Mouse (Mus musculus) heart, embryonic 14.5 days (tissue): Measurements from ENCODE around the gene Tbc1d9b. TPM values are rescaled to one million over a fixed set of nuclear protein-coding genes. Genes with fewer than 3 reads are reported as not detected.
"Not testable (repeated sequence)": the region's sequence is repeated elsewhere in the genome, so short reads cannot be mapped to it uniquely, and the experiment has no call there.

ENCODE experiments used
- ATAC-seq: fragments of 200-750 bp; cut with Nextera tagmentation; 2 replicates; pipeline ENCODE4 v1.8.0; 2017; ENCODE audit warnings: low read depth, moderate TSS enrichment; ENCODE audit not compliant: insufficient number of reproducible peaks, insufficient read depth, low FRiP score
- H3K27ac ChIP-seq, 2 experiments: fragments of 200-500 bp in 1 of 2; fragments of 300-500 bp in 1 of 2; sonication (generic) in 1 of 2; replicated peaks in 1 of 2; 2 replicates each; pipeline ENCODE4 v1.5.1; 2012 to 2014; ENCODE audit warnings: low read depth in 2 of 2, low read length in 2 of 2, control low read depth in 1 of 2, mild to moderate bottlenecking in 1 of 2, mixed read lengths in 1 of 2; ENCODE audit not compliant: control insufficient read depth in 1 of 2, insufficient read depth in 1 of 2
- H3K27me3 ChIP-seq: fragments of 300-500 bp; sonication (generic); 2 replicates; pipeline ENCODE4 v1.6.1; 2014; ENCODE audit warnings: mild to moderate bottlenecking, low read length, control low read depth; ENCODE audit not compliant: control insufficient read depth, insufficient read depth
- H3K36me3 ChIP-seq: fragments of 300-500 bp; sonication (generic); 2 replicates; pipeline ENCODE4 v1.6.1; 2014; ENCODE audit warnings: mild to moderate bottlenecking, control low read depth, low read length, mixed read lengths; ENCODE audit not compliant: control insufficient read depth, insufficient read depth
- H3K4me1 ChIP-seq, 2 experiments: fragments of 200-500 bp in 1 of 2; fragments of 300-500 bp in 1 of 2; sonication (generic) in 1 of 2; 2 replicates each; pipeline ENCODE4 v1.6.1; 2012 to 2014; ENCODE audit warnings: low read length in 2 of 2, control low read depth in 1 of 2, mixed read lengths in 1 of 2; ENCODE audit not compliant: control insufficient read depth in 2 of 2, insufficient read depth in 2 of 2
- H3K4me2 ChIP-seq: fragments of 300-500 bp; sonication (generic); 2 replicates; pipeline ENCODE4 v1.6.1; 2014; ENCODE audit warnings: mild to moderate bottlenecking, low read length
- H3K4me3 ChIP-seq, 2 experiments: fragments of 200-500 bp in 1 of 2; fragments of 300-500 bp in 1 of 2; sonication (generic) in 1 of 2; 2 replicates each; pipeline ENCODE4 v1.5.1; 2012 to 2014; ENCODE audit warnings: low read length in 2 of 2, mild to moderate bottlenecking in 2 of 2, control low read depth in 1 of 2, low read depth in 1 of 2, moderate library complexity in 1 of 2; ENCODE audit not compliant: control insufficient read depth in 1 of 2, insufficient read depth in 1 of 2
- H3K9ac ChIP-seq: fragments of 300-500 bp; sonication (generic); 2 replicates; pipeline ENCODE4 v1.6.1; 2014; ENCODE audit warnings: mild to moderate bottlenecking, low read length
- H3K9me3 ChIP-seq: fragments of 300-500 bp; sonication (generic); 2 replicates; pipeline ENCODE4 v1.6.1; 2016; ENCODE audit warnings: low read length, control low read depth; ENCODE audit not compliant: control insufficient read depth
- WGBS: fragments of 180-500 bp; shearing (Covaris S2); extraction: QIAGEN DNeasy Blood & Tissue Kit; methylation state at CpG from one replicate; pipeline ENCODE4 v1.1.7; 2014; 5-methylcytosine and 5-hydroxymethylcytosine counted together
- polyA plus RNA-seq: library from polyadenylated mRNA; unstranded; fragments of >200 nt; fragmentation: Nextera tagmentation; extraction: Ambion mirVana; gene quantifications from 2 replicates; pipeline ENCODE4 v1.2.1, GENCODE M21; 2014

Gene Tbc1d9b
- polyA plus RNA-seq, 1 experiment from 2014 or later: 28.7 TPM

DNA sequence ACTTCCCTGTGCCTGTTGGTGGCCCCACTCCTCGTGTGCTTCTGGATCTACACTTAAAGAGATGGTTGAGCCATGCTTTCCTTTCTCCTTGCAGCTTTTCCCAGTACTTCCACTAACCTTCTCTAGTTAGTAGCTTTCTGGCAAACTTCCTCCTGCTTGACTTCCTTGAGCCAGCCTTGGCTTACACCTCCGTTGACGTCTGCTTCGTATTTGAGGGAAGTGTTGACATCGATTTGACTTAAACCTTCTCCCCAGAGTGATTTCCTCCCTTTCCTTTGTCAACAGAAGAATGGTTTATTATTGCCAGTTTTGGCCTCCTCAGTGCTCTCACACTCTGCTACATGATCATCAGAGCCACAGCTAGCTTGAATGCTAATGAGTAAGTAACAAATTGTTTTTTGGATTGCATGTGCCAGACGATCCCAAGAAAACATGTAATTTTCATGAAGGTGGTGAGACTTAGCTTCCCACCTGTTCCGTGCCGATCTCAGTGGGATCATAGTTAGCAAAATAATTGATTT is 32.2 kb upstream of the Tbc1d9b start:
- 65% methylated on average over 8 of the region's 8 CpGs for WGBS
- peak overlapping the region; percentile 2 to 63; a peak in 2 of 4 replicates for H3K27ac ChIP-seq
- no peak for ATAC-seq
- peaks cover 4 to 22% of the 10 kb centered on the region in 2 experiments for H3K4me1 ChIP-seq
- no peak overlapping the region for H3K9ac ChIP-seq
- no peak overlapping the region for H3K4me2 ChIP-seq
- peaks cover 18% of the 10 kb centered on the region for H3K36me3 ChIP-seq
- H3K27me3 ChIP-seq: no peaks in the 10 kb centered on the region
- no peak overlapping the region for H3K4me3 ChIP-seq
- H3K9me3 ChIP-seq: no peaks in the 10 kb centered on the region

DNA sequence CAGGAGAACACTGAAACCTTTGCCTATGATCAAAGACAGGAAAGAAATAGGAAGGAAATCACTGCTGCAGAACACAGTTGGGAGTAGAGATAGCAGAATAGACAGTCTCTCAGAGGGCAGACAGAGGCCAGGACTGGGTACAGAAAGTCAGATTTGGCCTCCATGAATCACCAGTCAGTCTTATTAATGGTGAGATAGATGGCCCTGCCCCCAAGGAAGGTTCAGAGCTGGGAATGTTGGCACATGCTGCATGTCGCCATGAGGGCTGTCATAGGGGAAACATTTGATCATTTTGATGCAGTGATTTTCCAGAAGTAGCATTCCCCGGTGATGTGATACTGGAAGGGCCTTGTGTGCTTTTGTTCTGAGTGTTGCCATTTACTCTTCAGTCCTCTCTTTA is 31.5 kb upstream of the Tbc1d9b start:
- Histone ChIP-seq H3K9ac (no peak overlapping the region), H3K27me3 (no peaks in the 10 kb centered on the region), H3K4me2 (no peak overlapping the region), H3K4me3 (no peak overlapping the region), H3K9me3 (no peaks in the 10 kb centered on the region), H3K4me1 (peaks cover 7 to 26% of the 10 kb centered on the region in 2 experiments), H3K27ac (peak overlapping the region in 1 of 2 experiments; percentile 63; a peak in 1 of 4 replicates), H3K36me3 (peaks cover 13% of the 10 kb centered on the region)
- ATAC-seq: no peak
- 48% methylated on average over 2 of the region's 2 CpGs for WGBS

DNA sequence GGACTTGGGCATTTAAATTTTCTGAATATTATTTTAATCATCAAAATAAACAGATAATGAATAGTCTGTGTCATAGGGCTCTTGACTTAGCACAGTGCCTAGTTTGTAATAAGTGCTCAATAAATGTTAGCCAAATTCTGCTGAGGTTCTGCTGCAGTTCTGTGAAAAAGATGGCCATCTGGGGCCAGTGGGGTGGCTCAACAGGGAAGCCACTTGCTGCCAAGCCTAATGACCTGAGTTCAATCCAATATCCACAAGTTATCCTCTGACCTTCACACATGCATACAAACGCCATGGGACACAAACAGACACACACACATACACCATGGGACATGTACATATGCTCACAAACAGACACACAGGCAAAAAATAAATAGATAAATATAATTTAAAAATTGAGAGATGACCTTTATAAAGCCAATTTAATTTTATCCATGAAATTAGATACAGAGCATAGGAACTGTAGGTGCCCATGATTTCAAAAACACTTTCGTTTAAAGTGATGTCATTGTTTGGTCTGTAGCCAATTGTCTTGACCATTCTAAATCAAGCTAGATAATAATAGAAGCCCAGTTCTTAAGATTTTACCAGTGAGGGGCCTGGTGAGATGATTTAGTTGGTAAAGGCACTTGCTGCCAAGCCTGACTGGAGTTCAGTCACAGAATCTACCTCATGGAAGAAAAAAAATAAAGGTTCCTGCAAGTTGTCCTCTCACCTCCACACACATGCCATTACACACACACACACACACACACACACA is 30.5 kb upstream of the Tbc1d9b start:
- Histone ChIP-seq H3K27me3 (no peaks in the 10 kb centered on the region), H3K36me3 (peaks cover 11% of the 10 kb centered on the region), H3K4me3 (no peak overlapping the region), H3K9me3 (no peaks in the 10 kb centered on the region), H3K9ac (no peak overlapping the region), H3K27ac (0 out of 4 replicates have a peak overlapping the region, but pooled peaks of 1 of the 2 experiments have one; percentile 6), H3K4me1 (peaks cover 7 to 26% of the 10 kb centered on the region in 2 experiments), H3K4me2 (no peak overlapping the region)
- WGBS: 69% methylated on average over 2 of the region's 2 CpGs
- no peak for ATAC-seq

DNA sequence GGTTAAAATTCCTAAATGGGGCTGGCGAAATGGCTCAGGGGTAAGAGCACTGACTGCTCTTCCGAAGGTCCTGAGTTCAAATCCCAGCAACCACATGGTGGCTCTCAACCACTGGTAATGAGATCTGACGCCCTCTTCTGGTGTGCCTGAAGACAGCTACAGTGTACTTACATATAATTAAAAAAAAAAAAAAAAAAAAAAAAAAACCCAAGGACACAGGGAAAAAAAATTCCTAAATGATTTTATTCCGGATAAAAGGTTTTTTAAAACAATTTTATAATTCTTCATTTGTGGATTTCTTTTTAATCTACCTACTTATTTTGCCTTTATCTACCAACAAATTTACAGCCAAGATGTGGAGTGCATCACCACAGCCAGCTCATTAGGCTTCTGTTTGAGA is 29.2 kb upstream of the Tbc1d9b start:
- H3K27me3 ChIP-seq, H3K27ac ChIP-seq, ATAC-seq, H3K9me3 ChIP-seq, H3K9ac ChIP-seq, H3K4me3 ChIP-seq, H3K4me2 ChIP-seq, H3K36me3 ChIP-seq: not testable (repeated sequence)
- 87% methylated on average over 4 of the region's 4 CpGs for WGBS
- peaks cover 14 to 32% of the 10 kb centered on the region in 2 experiments for H3K4me1 ChIP-seq

DNA sequence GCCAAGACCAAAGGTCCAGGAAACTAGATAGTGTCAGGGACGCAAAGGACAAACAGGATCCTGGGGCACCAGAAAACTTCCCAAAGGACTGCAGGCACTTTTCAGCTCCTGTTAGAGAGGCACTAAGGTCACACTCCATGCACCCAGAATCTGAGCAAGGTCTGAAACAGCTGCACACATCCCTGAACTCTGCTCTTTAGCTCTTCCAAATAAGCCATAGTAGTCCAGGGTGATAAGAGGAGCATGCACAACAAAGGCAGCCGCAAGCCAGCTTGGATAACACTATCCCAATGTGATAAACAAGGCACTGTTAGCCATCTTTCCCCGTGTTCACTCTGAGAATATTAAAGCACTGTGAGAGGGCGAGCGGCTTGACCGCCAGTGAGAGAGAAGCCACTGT is 27.2 kb upstream of the Tbc1d9b start:
- ATAC-seq: no peak

DNA sequence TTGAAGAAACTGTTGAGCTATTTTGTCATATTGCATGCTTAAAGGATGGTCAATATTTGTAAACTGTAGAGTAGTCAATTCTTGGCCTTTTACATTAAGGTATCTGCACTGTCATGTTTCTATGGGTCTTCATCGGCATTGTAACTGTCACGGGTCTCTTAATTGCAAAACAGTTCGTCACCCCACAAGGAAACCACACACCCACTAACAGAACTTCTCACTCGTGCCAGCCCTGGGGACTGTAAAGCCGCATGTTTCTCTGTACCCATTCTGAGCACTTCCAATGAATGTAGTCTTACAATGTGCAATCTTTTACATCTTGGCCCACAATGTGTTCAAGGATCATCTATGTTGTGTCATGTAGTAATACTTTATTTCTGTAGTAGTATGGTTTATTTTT is 26.0 kb upstream of the Tbc1d9b start:
- ATAC-seq: no peak
- Histone ChIP-seq H3K27me3 (no peaks in the 10 kb centered on the region), H3K9me3 (no peaks in the 10 kb centered on the region), H3K4me2 (no peak overlapping the region), H3K27ac (no peak overlapping the region), H3K9ac (no peak overlapping the region), H3K4me1 (peaks cover 18 to 19% of the 10 kb centered on the region in 2 experiments), H3K4me3 (no peak overlapping the region), H3K36me3 (peaks cover 4% of the 10 kb centered on the region; the same call in 1 of the 2 replicates)
- 88% methylated on average over 5 of the region's 5 CpGs for WGBS

More for the DNA sequence above, 27.2 kb upstream of the Tbc1d9b start:
- Histone ChIP-seq H3K4me2 (no peak overlapping the region), H3K9me3 (no peaks in the 10 kb centered on the region), H3K4me3 (no peak overlapping the region), H3K4me1 (peaks cover 18 to 29% of the 10 kb centered on the region in 2 experiments), H3K27ac (no peak overlapping the region), H3K9ac (no peak overlapping the region), H3K36me3 (peaks cover 4% of the 10 kb centered on the region; the same call in 1 of the 2 replicates), H3K27me3 (no peaks in the 10 kb centered on the region)
- WGBS: 47% methylated on average over 6 of the region's 6 CpGs

DNA sequence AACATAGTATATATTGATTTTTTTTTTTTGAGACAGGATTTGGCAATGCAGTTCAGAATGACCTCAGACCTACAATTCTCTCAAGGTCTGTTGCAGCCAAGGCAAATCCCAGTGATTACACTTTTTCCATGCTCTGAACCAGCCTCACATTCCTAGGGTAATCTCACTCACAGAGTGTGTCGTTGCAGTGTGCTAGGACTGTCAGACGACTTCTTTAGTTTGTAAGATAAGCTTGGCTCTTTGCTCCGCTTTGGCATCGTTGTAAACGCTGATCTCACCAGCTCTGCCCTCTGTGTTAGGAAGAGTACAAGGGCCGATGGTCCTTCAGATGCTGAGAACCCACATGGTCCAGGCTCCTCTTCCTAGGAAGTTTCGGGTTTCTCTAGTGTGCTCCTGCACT is 25.2 kb upstream of the Tbc1d9b start:
- Histone ChIP-seq H3K4me3 (no peak overlapping the region), H3K27ac (peak overlapping the region; percentile 27 to 46; a peak in 3 of 4 replicates), H3K36me3 (peaks cover 4% of the 10 kb centered on the region; the same call in 1 of the 2 replicates), H3K9me3 (no peaks in the 10 kb centered on the region), H3K27me3 (no peaks in the 10 kb centered on the region), H3K4me2 (no peak overlapping the region), H3K9ac (no peak overlapping the region), H3K4me1 (peaks cover 16 to 18% of the 10 kb centered on the region in 2 experiments)
- 23% methylated on average over 7 of the region's 7 CpGs for WGBS
- ATAC-seq: peak; percentile 72
